Mouse (Mus musculus) forebrain, embryonic 11.5 days (tissue): ENCODE data around the gene Csf2rb2. TPM values are rescaled to one million over a fixed set of nuclear protein-coding genes. Genes with fewer than 3 reads are reported as not detected.
"Not testable (repeated sequence)": the region's sequence is repeated elsewhere in the genome, so short reads cannot be mapped to it uniquely, and the experiment has no call there.

ENCODE experiments used
- ATAC-seq: fragments of 200-750 bp; cut with Nextera tagmentation; replicated peaks from 2 replicates; pipeline ENCODE4 v1.8.0; 2017; ENCODE audit warnings: moderate TSS enrichment; ENCODE audit not compliant: low FRiP score
- DNase-seq: peaks from one replicate; pipeline ENCODE4 v3.0.0-alpha.2; 2017; ENCODE audit warnings: low spot score
- H3K27ac ChIP-seq: fragments of 300-500 bp; sonication (generic); 2 replicates; pipeline ENCODE4 v1.5.1; 2014; ENCODE audit warnings: low read depth, low read length
- H3K27me3 ChIP-seq: fragments of 300-500 bp; sonication (generic); 2 replicates; pipeline ENCODE4 v1.6.1; 2014; ENCODE audit warnings: mild to moderate bottlenecking, low read length, mixed read lengths; ENCODE audit not compliant: control insufficient read depth, insufficient read depth
- H3K36me3 ChIP-seq: fragments of 300-500 bp; sonication (generic); 2 replicates; pipeline ENCODE4 v1.6.1; 2014; ENCODE audit warnings: mild to moderate bottlenecking, low read length, moderate library complexity, mixed read lengths; ENCODE audit not compliant: control insufficient read depth, insufficient read depth
- H3K4me1 ChIP-seq: fragments of 300-500 bp; sonication (generic); replicated peaks from 2 replicates; pipeline ENCODE4 v1.6.1; 2014; ENCODE audit warnings: low read length, mixed read lengths; ENCODE audit not compliant: control insufficient read depth, insufficient read depth
- H3K4me2 ChIP-seq: fragments of 300-500 bp; sonication (generic); 2 replicates; pipeline ENCODE4 v1.6.1; 2014; ENCODE audit warnings: low read depth, mild to moderate bottlenecking, low read length, moderate library complexity, mixed read lengths; ENCODE audit not compliant: severe bottlenecking
- H3K4me3 ChIP-seq: fragments of 300-500 bp; sonication (generic); 2 replicates; pipeline ENCODE4 v1.5.1; 2014; ENCODE audit warnings: low read depth, low read length
- H3K9ac ChIP-seq: fragments of 300-500 bp; sonication (generic); 2 replicates; pipeline ENCODE4 v1.6.1; 2014; ENCODE audit warnings: low read length
- H3K9me3 ChIP-seq: fragments of 300-500 bp; sonication (generic); 2 replicates; pipeline ENCODE4 v1.6.1; 2016; ENCODE audit warnings: low read length, mixed read lengths; ENCODE audit not compliant: control insufficient read depth
- WGBS: fragments of 180-500 bp; shearing (Covaris S2); extraction: QIAGEN DNeasy Blood & Tissue Kit; methylation state at CpG from one replicate; pipeline ENCODE4 v1.1.7; 2014; 5-methylcytosine and 5-hydroxymethylcytosine counted together
- polyA plus RNA-seq: library from polyadenylated mRNA; unstranded; fragments of >200 nt; fragmentation: Nextera tagmentation; extraction: Ambion mirVana; gene quantifications from 2 replicates; pipeline ENCODE4 v1.2.1, GENCODE M21; 2014

The Csf2rb2 gene
- polyA plus RNA-seq, 1 experiment from 2014 or later, result 0.40 TPM

GRCm38 (mm10) chr15:78324294-78324693, 18.8 kb upstream of the Csf2rb2 start:
- ATAC-seq (no peak), DNase-seq (no peak)
- H3K4me1 ChIP-seq, result no peaks in the 10 kb centered on the region
- H3K27ac ChIP-seq, result no peak overlapping the region
- no peaks in the 10 kb centered on the region for H3K9me3 ChIP-seq
- no peak overlapping the region for H3K9ac ChIP-seq
- H3K4me3 ChIP-seq, result no peak overlapping the region
- 88% methylated on average over 2 of the region's 2 CpGs for WGBS
- H3K4me2 ChIP-seq, result no peak overlapping the region
- no peaks in the 10 kb centered on the region for H3K36me3 ChIP-seq
- no peaks in the 10 kb centered on the region for H3K27me3 ChIP-seq

DNA sequence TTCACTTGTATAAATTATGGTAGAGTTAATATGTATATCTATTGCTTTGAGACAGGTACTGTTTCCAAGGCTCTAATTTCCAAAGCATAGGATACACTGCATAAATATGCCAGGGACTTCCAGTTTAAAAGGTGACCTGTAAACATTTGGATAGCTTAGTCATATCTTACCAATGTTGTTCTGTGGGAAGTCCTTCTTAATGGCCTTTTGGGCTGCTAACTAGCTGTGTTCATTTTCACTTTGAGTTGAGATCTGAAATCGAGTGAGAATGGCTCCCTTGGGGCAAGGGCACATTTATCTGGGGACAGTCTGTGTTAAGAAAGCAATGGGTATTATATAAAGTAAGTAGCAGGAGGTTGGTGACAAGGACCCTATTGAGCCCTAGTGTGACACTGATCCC, 17.8 kb upstream of the Csf2rb2 start:
- Histone ChIP-seq H3K27ac (no peak overlapping the region), H3K27me3 (no peaks in the 10 kb centered on the region), H3K4me1 (no peaks in the 10 kb centered on the region), H3K9me3 (no peaks in the 10 kb centered on the region), H3K9ac (no peak overlapping the region), H3K36me3 (no peaks in the 10 kb centered on the region), H3K4me2 (no peak overlapping the region), H3K4me3 (no peak overlapping the region)
- DNase-seq, result no peak
- ATAC-seq, result no peak
- 76% methylated on average over 1 of the region's 1 CpGs for WGBS

- H3K9ac ChIP-seq, result no peak overlapping the region
- H3K36me3 ChIP-seq, result no peaks in the 10 kb centered on the region
- ATAC-seq (no peak), DNase-seq (peak; percentile 75)
- H3K9me3 ChIP-seq, result no peaks in the 10 kb centered on the region
- no peak overlapping the region for H3K4me3 ChIP-seq
- no peaks in the 10 kb centered on the region for H3K27me3 ChIP-seq
- H3K4me1 ChIP-seq, result no peaks in the 10 kb centered on the region
- H3K4me2 ChIP-seq, result no peak overlapping the region
- WGBS, result 27% methylated on average over 5 of the region's 5 CpGs
- no peak overlapping the region for H3K27ac ChIP-seq
Observed at GRCm38 (mm10) chr15:78320825-78321496, 15.4 kb upstream of the Csf2rb2 start.

DNA sequence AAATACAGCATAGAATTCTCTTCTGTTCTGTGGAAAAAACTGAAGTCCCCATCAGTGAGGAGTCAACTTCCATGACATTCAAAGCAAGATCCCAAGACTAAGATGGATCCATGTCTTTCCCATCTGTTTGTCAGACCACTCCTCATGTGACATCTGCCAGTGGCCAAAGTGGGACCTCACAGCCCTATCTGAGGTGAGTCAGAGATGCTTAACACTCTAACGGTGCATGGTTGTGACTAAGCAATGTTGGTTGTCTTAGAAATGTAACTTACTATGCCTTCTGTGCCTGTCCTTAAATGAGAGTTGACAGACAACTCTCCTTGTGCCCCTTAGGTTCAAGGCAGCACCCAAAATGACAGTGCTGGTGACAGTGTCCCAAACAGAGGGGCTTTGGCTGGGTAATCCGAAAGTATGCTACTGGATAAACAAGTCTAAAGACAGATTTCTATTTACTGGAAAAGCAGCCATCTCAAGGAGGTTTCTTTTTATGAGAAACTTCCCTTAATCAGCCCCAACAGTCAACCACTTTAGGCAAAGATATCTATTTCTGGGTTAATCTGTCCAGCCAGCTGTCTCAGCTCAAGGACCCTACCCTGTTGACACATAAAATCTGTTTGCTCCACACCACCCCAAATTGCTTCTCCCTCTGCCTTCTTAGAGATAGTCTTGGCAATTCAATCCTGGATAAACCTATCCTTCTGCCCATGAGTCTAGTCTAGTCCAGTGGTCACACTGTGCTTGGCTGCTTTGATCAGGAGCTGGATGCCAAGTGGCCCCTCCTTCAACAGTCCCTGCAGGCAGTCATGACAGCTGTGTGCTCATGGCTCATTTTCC, 13.0 kb upstream of the Csf2rb2 start:
- WGBS, result 85% methylated on average over 2 of the region's 2 CpGs
- not testable (repeated sequence) for H3K9me3 ChIP-seq, DNase-seq, H3K36me3 ChIP-seq, H3K27me3 ChIP-seq, H3K9ac ChIP-seq, H3K4me2 ChIP-seq, H3K4me1 ChIP-seq, ATAC-seq, H3K27ac ChIP-seq, H3K4me3 ChIP-seq

DNA sequence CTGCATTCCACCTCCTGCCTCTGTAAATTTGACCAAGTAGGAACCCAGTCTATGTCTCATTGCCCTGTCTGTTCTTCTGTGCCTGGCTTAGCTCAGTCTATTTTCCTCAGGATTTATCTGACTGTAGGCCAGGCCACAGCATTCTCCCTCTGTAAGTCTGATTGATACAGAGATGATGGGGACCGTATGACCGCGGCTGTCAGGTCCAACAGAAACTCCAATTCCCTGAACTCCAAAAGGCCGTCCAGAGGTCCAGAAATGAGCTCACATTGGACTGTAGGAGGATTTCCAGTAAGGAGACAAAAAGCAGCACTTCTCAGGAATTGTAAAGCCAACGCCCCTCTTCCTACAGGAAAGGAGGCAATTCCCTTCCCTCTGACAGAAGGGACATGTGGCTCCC, 8.1 kb upstream of the Csf2rb2 start:
- not testable (repeated sequence) for H3K4me3 ChIP-seq, H3K4me1 ChIP-seq, DNase-seq, H3K27me3 ChIP-seq, H3K27ac ChIP-seq, H3K9me3 ChIP-seq, H3K9ac ChIP-seq, ATAC-seq, H3K4me2 ChIP-seq, H3K36me3 ChIP-seq
- WGBS, result 92% methylated on average over 5 of the region's 5 CpGs

- H3K4me3 ChIP-seq, H3K27me3 ChIP-seq, H3K4me2 ChIP-seq, H3K9me3 ChIP-seq, H3K9ac ChIP-seq, H3K4me1 ChIP-seq, ATAC-seq, H3K27ac ChIP-seq, DNase-seq, H3K36me3 ChIP-seq: not testable (repeated sequence)
- WGBS, result 83% methylated on average over 4 of the region's 4 CpGs
Observed at GRCm38 (mm10) chr15:78312421-78313233, 7.1 kb upstream of the Csf2rb2 start.

DNA sequence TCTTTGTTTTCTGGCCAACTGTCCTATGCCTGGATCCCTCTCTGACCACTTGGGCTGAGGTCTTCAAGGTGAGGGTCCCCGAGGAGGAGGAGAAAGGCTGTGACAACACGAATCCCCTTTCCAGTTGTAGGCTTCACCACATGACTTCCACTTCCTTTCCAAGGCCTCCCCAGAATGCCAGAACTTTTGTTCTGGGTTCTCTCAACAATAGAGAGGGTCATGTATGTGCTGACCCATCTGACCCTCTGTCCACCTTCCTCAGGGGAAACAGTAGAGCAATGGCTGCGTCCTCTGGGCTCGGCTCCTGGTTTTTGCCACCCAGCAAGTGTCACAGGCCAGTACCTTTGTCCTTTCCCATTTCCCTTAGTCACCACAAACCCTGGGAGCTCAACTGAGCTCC, 5.5 kb upstream of the Csf2rb2 start:
- Histone ChIP-seq H3K27ac (no peak overlapping the region), H3K4me2 (no peak overlapping the region), H3K9ac (no peak overlapping the region), H3K36me3 (no peaks in the 10 kb centered on the region), H3K9me3 (no peaks in the 10 kb centered on the region), H3K4me1 (no peaks in the 10 kb centered on the region), H3K4me3 (no peak overlapping the region), H3K27me3 (no peaks in the 10 kb centered on the region)
- ATAC-seq (no peak), DNase-seq (no peak)
- WGBS, result 80% methylated on average over 4 of the region's 4 CpGs

GRCm38 (mm10) chr15:78309865-78310264, 4.3 kb upstream of the Csf2rb2 start:
- Histone ChIP-seq H3K4me1 (no peaks in the 10 kb centered on the region), H3K9ac (no peak overlapping the region), H3K27ac (no peak overlapping the region), H3K4me2 (no peak overlapping the region), H3K27me3 (no peaks in the 10 kb centered on the region), H3K4me3 (no peak overlapping the region), H3K9me3 (no peaks in the 10 kb centered on the region), H3K36me3 (no peaks in the 10 kb centered on the region)
- ATAC-seq (no peak), DNase-seq (no peak)
- 46% methylated on average over 5 of the region's 5 CpGs for WGBS
